9 mouse cellular contexts compared by ENCODE assay signal in the genomic region with DNA sequence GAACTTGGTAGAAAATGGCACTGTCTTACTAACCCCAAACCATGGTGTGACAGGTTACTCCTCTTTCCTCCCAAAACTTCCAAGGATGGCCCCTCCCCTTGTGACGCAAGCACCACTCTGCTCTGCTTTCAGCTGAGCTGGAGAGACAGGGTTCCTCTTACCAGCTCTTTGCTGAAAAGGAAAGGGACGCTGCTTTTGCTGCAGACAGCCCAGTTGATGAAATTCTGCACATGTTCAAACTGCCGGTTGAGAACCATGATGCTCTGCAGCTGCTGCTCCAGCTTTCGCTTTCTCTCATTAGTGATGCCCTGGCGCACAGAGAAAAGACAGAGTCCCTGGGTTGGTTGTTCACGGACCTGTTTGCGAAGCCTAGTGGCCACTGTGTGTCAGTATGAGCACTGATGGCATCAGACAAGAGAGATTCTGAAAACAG. TPM values are rescaled to one million over a fixed set of nuclear protein-coding genes. Genes with fewer than 3 reads are reported as not detected.
DNase-seq lines count a peak whose midpoint lies in the region; ATAC-seq and TF ChIP-seq lines count a peak whose summit lies in the region.
"Had no signal": no experiment of that assay in that cellular context is flagged by ENCODE, and none has a peak within 500 bp of the region (broad histone marks: within the 10 kb centered on the region; RNA-seq: fewer than 3 reads in every experiment).

No protein-coding gene starts in this region.

- H3K9me3 ChIP-seq in CH12.LX (replicated peaks; ENCODE audit: low read length): no peaks in the 10 kb centered on the region
- H3K9me3 ChIP-seq in forebrain, embryonic 14.5 days (replicated peaks; ENCODE audit: control insufficient read depth, low read length): no peaks in the 10 kb centered on the region
- H3K9me3 ChIP-seq in intestine, postnatal 0 days (ENCODE audit: control insufficient read depth): no peaks in the 10 kb centered on the region
- H3K9me3 ChIP-seq in midbrain, embryonic 12.5 days: no peaks in the 10 kb centered on the region

- dilution Hi-C loops in CH12.LX (cut with MboI; ENCODE audit: extremely low pct_ligation_motif_present, extremely low pct_unique_long_range_greater_than_20kb, low sequenced_read_pairs): no loop called here

- in situ Hi-C loops in CH12.LX (cut with MboI; ENCODE audit: low pct_ligation_motif_present, low pct_unique_long_range_greater_than_20kb, low sequenced_read_pairs): no loop called here

- TF ChIP-seq RAD21 in CH12.LX (IDR thresholded peaks at IDR 0.05; ENCODE audit: low read depth, low read length): peak; percentile 39

- peaks cover 0 to 29% of the 10 kb centered on the region in 2 experiments; a peak in 2 of 4 replicates for H3K4me1 ChIP-seq in CH12.LX (ENCODE audit: control insufficient read depth in 1 of 2, insufficient read depth in 2 of 2)
- no peaks in the 10 kb centered on the region for H3K4me1 ChIP-seq in forebrain, embryonic 14.5 days (ENCODE audit: control insufficient read depth, insufficient read depth, low read length)
- H3K4me1 ChIP-seq in intestine, postnatal 0 days (replicated peaks; ENCODE audit: control insufficient read depth, insufficient read depth, low read length): no peaks in the 10 kb centered on the region
- peaks cover 5% of the 10 kb centered on the region; the same call in 1 of the 2 replicates for H3K4me1 ChIP-seq in midbrain, embryonic 12.5 days

- WGBS in forebrain, embryonic 14.5 days: 16% methylated on average over 7 of the region's 7 CpGs
- WGBS in intestine, postnatal 0 days: 32% methylated on average over 7 of the region's 7 CpGs
- 30% methylated on average over 7 of the region's 7 CpGs for WGBS in midbrain, embryonic 12.5 days

- peak; percentile 30 to 37 for DNase-seq in cerebellum, postnatal 25 days
- DNase-seq in cerebellum, adult 9-11 months: no peak
- DNase-seq in CH12.LX (ENCODE audit: extremely low read depth): peak; percentile 66
- DNase-seq in forebrain, embryonic 14.5 days (ENCODE audit: low spot score): peak; percentile 53
- no peak for DNase-seq in urinary bladder, postnatal 10 days (ENCODE audit: low spot score)

- no peak overlapping the region for H3K9ac ChIP-seq in CH12.LX (ENCODE audit: insufficient read depth, low read depth)
- H3K9ac ChIP-seq in forebrain, embryonic 14.5 days (ENCODE audit: low read length): no peak overlapping the region
- H3K9ac ChIP-seq in intestine, postnatal 0 days (ENCODE audit: low read depth, low read length): no peak overlapping the region
- H3K9ac ChIP-seq in midbrain, embryonic 12.5 days (replicated peaks): no peak overlapping the region

- no peaks in the 10 kb centered on the region for H3K36me3 ChIP-seq in CH12.LX (replicated peaks in 1 of 2; ENCODE audit: control insufficient read depth in 1 of 2, insufficient read depth in 1 of 2, low read length in 1 of 2)
- H3K36me3 ChIP-seq in forebrain, embryonic 14.5 days (ENCODE audit: control insufficient read depth, insufficient read depth, low read length): no peaks in the 10 kb centered on the region
- no peaks in the 10 kb centered on the region for H3K36me3 ChIP-seq in intestine, postnatal 0 days (ENCODE audit: control insufficient read depth, insufficient read depth)
- no peaks in the 10 kb centered on the region for H3K36me3 ChIP-seq in midbrain, embryonic 12.5 days

- no peaks in the 10 kb centered on the region for H3K79me2 ChIP-seq in CH12.LX (replicated peaks; ENCODE audit: control insufficient read depth, extremely low read depth, insufficient read depth, poor library complexity, severe bottlenecking)

- H3K27me3 ChIP-seq in CH12.LX (replicated peaks): no peaks in the 10 kb centered on the region
- no peaks in the 10 kb centered on the region for H3K27me3 ChIP-seq in forebrain, embryonic 14.5 days (replicated peaks; ENCODE audit: control insufficient read depth, insufficient read depth, low read length)
- H3K27me3 ChIP-seq in intestine, postnatal 0 days (replicated peaks; ENCODE audit: control insufficient read depth, insufficient read depth, low read length): no peaks in the 10 kb centered on the region
- H3K27me3 ChIP-seq in midbrain, embryonic 12.5 days: peaks cover 4% of the 10 kb centered on the region; the same call in 1 of the 2 replicates

- ATAC-seq in forebrain, embryonic 14.5 days: 0 out of 2 replicates have a peak, but pooled peaks have one; percentile 48
- no peak for ATAC-seq in intestine, postnatal 0 days
- no peak; the same call in 1 of the 2 replicates for ATAC-seq in midbrain, embryonic 12.5 days (ENCODE audit: low FRiP score, low read depth)
- ATAC-seq in frontal cortex, adult (ENCODE audit: low TSS enrichment): no peak

- TF ChIP-seq POLR2A in CH12.LX (IDR thresholded peaks at IDR 0.05; ENCODE audit: low read depth, low read length): no peak

- no peak for TF ChIP-seq EP300 in CH12.LX (IDR thresholded peaks at IDR 0.05; ENCODE audit: low read length)

- peak overlapping the region in 2 of 3 experiments; percentile 22 to 32 for H3K4me3 ChIP-seq in CH12.LX (replicated peaks in 1 of 3; ENCODE audit: low read depth in 2 of 3, low read length in 2 of 3, poor library complexity in 1 of 3)
- H3K4me3 ChIP-seq in forebrain, embryonic 14.5 days (ENCODE audit: low read depth, low read length): no peak overlapping the region
- H3K4me3 ChIP-seq in intestine, postnatal 0 days (ENCODE audit: low read depth, low read length): no peak overlapping the region
- H3K4me3 ChIP-seq in midbrain, embryonic 12.5 days: no peak overlapping the region
- H3K4me3 ChIP-seq: erythroblast, embryonic 14.5 days had no signal

- peak overlapping the region; percentile 48 for H3K4me2 ChIP-seq in CH12.LX (ENCODE audit: insufficient read depth, low read depth, poor library complexity, severe bottlenecking)
- H3K4me2 ChIP-seq in forebrain, embryonic 14.5 days (ENCODE audit: low read length): peak overlapping the region; percentile 25; the same call in 1 of the 2 replicates
- no peak overlapping the region for H3K4me2 ChIP-seq in intestine, postnatal 0 days (replicated peaks; ENCODE audit: low read depth)
- 0 out of 2 replicates have a peak overlapping the region, but pooled peaks have one; percentile 17 for H3K4me2 ChIP-seq in midbrain, embryonic 12.5 days (replicated peaks)

- peak; percentile 3 to 64; a peak in 2 of 4 replicates for TF ChIP-seq CTCF in CH12.LX (conservative IDR thresholded peaks at IDR 0.05 in 1 of 2, IDR thresholded peaks at IDR 0.05 in 1 of 2; ENCODE audit: low read depth in 2 of 2, low read length in 2 of 2)
- peak; percentile 43 for TF ChIP-seq CTCF in intestine, postnatal 0 days (IDR thresholded peaks at IDR 0.05; ENCODE audit: low read depth)

- no peak overlapping the region for H3K27ac ChIP-seq in CH12.LX (ENCODE audit: insufficient read depth, low read depth)
- no peak overlapping the region for H3K27ac ChIP-seq in forebrain, embryonic 14.5 days (ENCODE audit: low read depth, low read length)
- H3K27ac ChIP-seq in intestine, postnatal 0 days (ENCODE audit: low read depth, low read length): no peak overlapping the region
- no peak overlapping the region for H3K27ac ChIP-seq in midbrain, embryonic 12.5 days (replicated peaks)

TF ChIP-seq in CH12.LX, 34 proteins besides CTCF, POLR2A, EP300 and RAD21 (continues in another document):
- TF ChIP-seq MAX (IDR thresholded peaks at IDR 0.05; ENCODE audit: low read length) (peak; percentile 15; the same call in 1 of the 2 replicates), ELF1 (IDR thresholded peaks at IDR 0.05; ENCODE audit: low read depth, low read length) (0 out of 2 replicates have a peak, but pooled peaks have one; percentile 9), MYC (IDR thresholded peaks at IDR 0.05; ENCODE audit: low read depth, low read length) (peak; percentile 39; the same call in 1 of the 2 replicates), USF1 (IDR thresholded peaks at IDR 0.05; ENCODE audit: low read depth, low read length) (no peak), IRF4 (IDR thresholded peaks at IDR 0.05; ENCODE audit: low read depth, low read length) (peak; percentile 56; the same call in 1 of the 2 replicates), SMC3 (IDR thresholded peaks at IDR 0.05; ENCODE audit: low read depth, low read length) (peak; percentile 53), ZC3H11A (IDR thresholded peaks at IDR 0.05; ENCODE audit: low read depth, low read length) (no peak), TCF12 (IDR thresholded peaks at IDR 0.05; ENCODE audit: low read depth, low read length) (peak; percentile 41; the same call in 1 of the 2 replicates), HCFC1 (IDR thresholded peaks at IDR 0.05; ENCODE audit: low read depth, low read length) (no peak), NRF1 (IDR thresholded peaks at IDR 0.05; ENCODE audit: low read depth, low read length) (peak; percentile 28; the same call in 1 of the 2 replicates), NELFE (IDR thresholded peaks at IDR 0.05; ENCODE audit: low read depth, low read length) (no peak), GABPA (IDR thresholded peaks at IDR 0.05; ENCODE audit: insufficient replicate concordance, low read depth, low read length) (no peak), MXI1 (IDR thresholded peaks at IDR 0.05; ENCODE audit: low read depth, low read length) (peak; percentile 37; the same call in 1 of the 2 replicates)

RNA-seq across cellular contexts. Expression of a gene that starts 27.2 kb away (rescaled TPM):
- total RNA-seq in CH12.LX (2012; rRNA removed): 0.08 TPM in 2 replicates
- total RNA-seq in CH12.LX (2014; rRNA removed): 0.12 and 0.15 TPM in 2 replicates
- 0.49 and 0.67 TPM in 2 replicates for polyA plus RNA-seq in CH12.LX (2012; ENCODE audit: insufficient read length, low read depth)
- polyA plus RNA-seq in forebrain, embryonic 14.5 days (2014; fragmentation: Nextera tagmentation; extraction: Ambion mirVana): 0.38 TPM in 2 replicates
- 0.01 and 0.05 TPM in 2 replicates for polyA plus RNA-seq in intestine, postnatal 0 days (2015; fragmentation: Nextera tagmentation; extraction: Ambion mirVana)
- 0.21 and 0.23 TPM in 2 replicates for polyA plus RNA-seq in midbrain, embryonic 12.5 days (2016; fragmentation: Nextera tagmentation; extraction: Ambion mirVana)
- polyA plus RNA-seq: erythroblast, embryonic 14.5 days had no signal

RNA-seq across cellular contexts. Expression of a gene that starts 38.2 kb away (rescaled TPM):
- 1,338 and 1,365 TPM in 2 replicates for total RNA-seq in CH12.LX (2012; rRNA removed)
- total RNA-seq in CH12.LX (2014; rRNA removed): 929 and 1,216 TPM in 2 replicates
- polyA plus RNA-seq in CH12.LX (2012; ENCODE audit: insufficient read length, low read depth): 230 and 249 TPM in 2 replicates
- polyA plus RNA-seq in forebrain, embryonic 14.5 days (2014; fragmentation: Nextera tagmentation; extraction: Ambion mirVana): 76.5 and 100 TPM in 2 replicates
- polyA plus RNA-seq in intestine, postnatal 0 days (2015; fragmentation: Nextera tagmentation; extraction: Ambion mirVana): 81.0 and 95.7 TPM in 2 replicates
- 93.5 and 93.7 TPM in 2 replicates for polyA plus RNA-seq in midbrain, embryonic 12.5 days (2016; fragmentation: Nextera tagmentation; extraction: Ambion mirVana)

RNA-seq across cellular contexts. Expression of a gene that starts 41.9 kb away (rescaled TPM):
- total RNA-seq in CH12.LX (2012; rRNA removed) (not detected in 2 replicates), CH12.LX (2014; rRNA removed) (not detected in 2 replicates)
- polyA plus RNA-seq in CH12.LX (2012; ENCODE audit: insufficient read length, low read depth): not detected in 2 replicates
- polyA plus RNA-seq in forebrain, embryonic 14.5 days (2014; fragmentation: Nextera tagmentation; extraction: Ambion mirVana): 9.4 and 10.1 TPM in 2 replicates
- 0.21 and 0.46 TPM in 2 replicates for polyA plus RNA-seq in intestine, postnatal 0 days (2015; fragmentation: Nextera tagmentation; extraction: Ambion mirVana)
- 20.8 and 27.0 TPM in 2 replicates for polyA plus RNA-seq in midbrain, embryonic 12.5 days (2016; fragmentation: Nextera tagmentation; extraction: Ambion mirVana)
- polyA plus RNA-seq: erythroblast, embryonic 14.5 days had no signal

Comparison
In these comparisons a context has a peak if more than half of its experiments do, and no peak if none do; other contexts are left out.
1. DNase-seq: peak in cerebellum, postnatal 25 days (2 of 2), CH12.LX (single experiment) and forebrain, embryonic 14.5 days (single experiment); none in cerebellum, adult 9-11 months (single experiment) and urinary bladder, postnatal 10 days (single experiment).
2. H3K4me3 ChIP-seq: peak in CH12.LX (2 of 3); none in forebrain, embryonic 14.5 days (single experiment), intestine, postnatal 0 days (single experiment) and midbrain, embryonic 12.5 days (single experiment).